Mouse (Mus musculus) small intestine, adult 2 months (tissue): ENCODE data around the gene Ptprm.

Experiments
- CTCF ChIP-seq: fragments of 200-500 bp; IDR thresholded peaks from 2 replicates; pipeline ENCODE4 v1.5.1; 2012; ENCODE audit warnings: low read depth, mild to moderate bottlenecking, control low read depth, inconsistent platforms, low read length, moderate library complexity, mixed read lengths; ENCODE audit not compliant: insufficient replicate concordance, insufficient read length; ENCODE audit errors: extremely low read depth
- POLR2A ChIP-seq: fragments of 200-500 bp; IDR thresholded peaks from 2 replicates; pipeline ENCODE4 v1.6.1; 2012; ENCODE audit warnings: low read depth, mild to moderate bottlenecking, control low read depth, inconsistent platforms, low read length, moderate library complexity

- TF ChIP-seq POLR2A (no peak), CTCF (no peak)
Measured at GRCm38 (mm10) chr17:67033547-67033946, 320.7 kb downstream of the Ptprm start.
